Comparison of ENCODE assay signal across 13 mouse cellular contexts in the genomic region with DNA sequence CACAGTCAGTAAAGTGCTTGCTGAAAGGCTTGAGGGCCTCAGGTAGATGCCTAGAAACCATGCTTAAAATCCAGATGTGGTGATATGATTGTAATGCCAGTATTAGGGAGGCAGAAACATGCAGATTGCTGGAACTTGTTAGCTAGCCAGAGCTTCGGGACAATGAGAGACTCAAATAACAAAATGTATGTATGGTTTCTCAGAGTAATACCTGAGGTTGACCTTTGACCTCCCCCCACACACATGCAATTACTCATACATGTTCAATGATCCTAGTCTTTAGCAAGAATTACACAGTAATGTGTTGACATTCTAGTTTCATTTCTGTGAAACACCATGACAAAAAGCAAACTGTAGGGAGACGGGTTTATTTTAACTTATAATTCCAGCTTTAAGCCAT.
"Had no signal": no experiment of that assay in that cellular context is flagged by ENCODE, and none has a peak within 500 bp of the region (broad histone marks: within the 10 kb centered on the region; RNA-seq: fewer than 3 reads in every experiment).

No protein-coding gene starts in this region.

- ATAC-seq: intestine, postnatal 0 days; lung, postnatal 0 days; midbrain, embryonic 13.5 days had no signal

- H3K4me1 ChIP-seq: neural tube, embryonic 12.5 days had no signal

- DNase-seq: kidney, adult 9 months; kidney, postnatal 36 days; liver; lung, adult 2 months had no signal

- H3K27me3 ChIP-seq: limb, embryonic 12.5 days; midbrain, embryonic 13.5 days; neural tube, embryonic 12.5 days had no signal

- H3K4me3 ChIP-seq: limb, embryonic 12.5 days; midbrain, embryonic 13.5 days; myocyte; neural tube, embryonic 12.5 days had no signal

- H3K36me3 ChIP-seq: limb, embryonic 12.5 days; midbrain, embryonic 13.5 days; neural tube, embryonic 12.5 days had no signal

- H3K27ac ChIP-seq: kidney, postnatal 0 days; limb, embryonic 12.5 days; liver, embryonic 14.5 days; midbrain, embryonic 13.5 days; neural tube, embryonic 12.5 days; stomach, postnatal 0 days had no signal
